Mouse (Mus musculus): ENCODE results near the gene Sulf2. TPM values are rescaled to one million over a fixed set of nuclear protein-coding genes. Genes with fewer than 3 reads are reported as not detected.

Sulf2 gene
- total RNA-seq, 4 experiments from 2014 or later, result 35.9 to 47.8 (median 41.1) TPM

DNA sequence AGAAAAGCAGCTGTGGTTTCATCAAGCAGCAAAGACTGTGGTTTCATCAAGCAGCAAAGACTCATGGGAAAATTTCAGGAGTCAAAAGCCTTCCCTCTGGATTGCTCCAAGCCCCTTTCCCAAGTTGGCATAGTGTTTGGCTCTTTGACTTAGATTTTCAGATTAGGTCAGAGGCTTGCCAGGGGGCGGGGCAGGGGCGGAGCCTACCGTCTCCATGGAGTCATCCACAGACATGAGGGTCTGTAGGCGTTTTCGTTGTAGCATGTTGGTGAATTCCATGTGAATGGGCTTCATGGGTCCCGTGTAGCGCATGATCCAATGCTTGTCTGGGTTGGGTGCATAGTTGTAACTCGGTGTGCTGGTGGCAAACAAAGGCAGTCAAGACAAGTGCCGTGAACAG is 66.5 kb downstream of the Sulf2 start:
- DNase-seq (ENCODE audit: low spot score), result no peak

DNA sequence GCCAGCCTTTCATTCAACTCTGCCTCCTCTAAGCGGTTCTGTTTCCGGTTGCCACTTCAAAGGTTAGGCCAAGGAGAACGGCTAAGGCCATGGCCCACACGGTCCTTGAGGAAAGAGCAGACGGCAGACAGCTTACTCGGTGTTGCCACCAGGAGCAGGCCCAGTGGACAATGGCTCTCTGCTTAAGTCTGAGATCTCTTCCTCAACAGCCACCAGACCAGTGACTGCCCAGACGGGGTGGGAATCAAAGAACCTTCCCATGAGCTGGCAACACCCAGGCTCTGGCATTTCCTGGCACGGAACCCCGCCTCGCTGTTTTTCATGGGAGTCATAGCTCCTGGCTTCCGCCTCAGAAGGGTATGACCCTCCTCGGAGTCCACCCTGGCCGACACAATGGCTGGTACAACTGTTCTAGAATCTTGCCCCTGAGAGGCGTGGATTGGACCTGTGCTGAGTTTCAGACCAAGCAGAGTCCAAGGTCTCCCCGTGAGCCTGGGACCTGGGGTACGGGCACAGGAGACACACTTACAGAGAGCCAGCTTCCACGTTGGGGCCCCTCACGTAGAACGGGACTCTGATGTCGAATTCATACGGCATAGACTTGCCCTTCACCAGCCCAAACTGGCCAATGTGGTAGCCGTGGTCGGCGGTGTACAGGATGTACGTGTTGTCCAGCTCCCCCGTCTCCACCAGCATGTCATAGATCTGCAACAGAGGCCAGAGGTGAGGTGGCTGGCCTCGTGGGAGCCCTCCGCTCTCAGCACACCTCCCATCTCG is 68.8 kb downstream of the Sulf2 start:
- DNase-seq (ENCODE audit: low spot score), result no peak

DNA sequence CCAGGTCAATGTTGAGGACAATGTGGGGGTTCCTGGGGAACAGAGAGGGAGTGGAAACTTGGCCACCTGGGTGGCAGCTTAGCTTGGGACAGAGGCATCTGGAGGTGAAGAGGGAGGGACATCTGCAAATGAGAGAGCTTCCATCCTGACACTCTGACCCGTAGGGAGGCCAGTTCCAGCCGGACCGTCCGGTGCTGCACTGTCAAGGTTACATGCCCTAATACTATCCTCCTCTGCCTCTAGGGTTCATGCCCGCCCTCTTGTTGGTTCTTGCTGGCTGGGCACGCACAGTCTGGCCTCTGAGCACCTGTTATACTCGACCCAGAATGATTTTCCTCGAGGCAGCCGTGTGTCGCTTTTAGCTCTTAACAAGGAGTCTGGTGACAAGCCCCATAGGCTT is 69.7 kb downstream of the Sulf2 start:
- no peak for DNase-seq (ENCODE audit: low spot score)

DNA sequence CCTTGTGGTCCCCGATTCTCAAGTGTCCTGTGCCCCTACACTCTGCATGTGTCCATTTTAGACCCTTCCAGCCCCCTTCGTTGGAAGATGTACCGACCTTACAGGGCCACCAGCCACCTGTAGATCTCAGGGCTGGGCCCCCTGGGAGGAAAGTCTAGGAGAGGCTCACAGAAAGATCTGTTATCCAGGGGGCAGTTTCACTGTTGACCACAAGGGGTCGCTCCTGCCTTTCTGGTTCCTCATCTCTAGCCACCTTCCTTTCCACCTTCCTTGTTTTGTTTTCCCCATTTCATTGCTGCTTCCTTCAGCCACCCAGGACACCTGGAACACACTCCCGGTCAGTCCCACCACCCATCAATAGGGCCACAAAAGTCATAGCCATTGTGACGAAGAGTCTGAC is 70.5 kb downstream of the Sulf2 start:
- DNase-seq (ENCODE audit: low spot score), result peak; percentile 53

DNA sequence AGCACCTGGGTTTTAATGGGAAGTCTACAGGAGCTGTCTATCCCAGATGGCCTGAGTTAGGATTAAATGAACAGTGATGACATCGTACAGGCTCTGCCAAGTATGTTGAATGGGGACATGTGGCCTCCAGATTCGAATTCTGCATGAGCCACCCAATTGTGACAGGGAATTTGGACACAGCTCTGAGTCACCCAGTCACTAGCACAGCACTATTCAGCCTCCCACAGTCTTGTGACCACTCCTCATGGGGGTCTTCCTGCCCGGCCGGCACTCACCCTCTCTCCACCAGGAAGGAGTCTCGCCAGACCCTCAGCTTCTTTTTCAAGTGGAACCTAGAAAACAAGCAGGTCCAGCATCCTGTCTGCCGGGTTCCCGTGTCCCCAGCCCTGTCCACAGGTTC is 71.4 kb downstream of the Sulf2 start:
- no peak for DNase-seq (ENCODE audit: low spot score)

DNA sequence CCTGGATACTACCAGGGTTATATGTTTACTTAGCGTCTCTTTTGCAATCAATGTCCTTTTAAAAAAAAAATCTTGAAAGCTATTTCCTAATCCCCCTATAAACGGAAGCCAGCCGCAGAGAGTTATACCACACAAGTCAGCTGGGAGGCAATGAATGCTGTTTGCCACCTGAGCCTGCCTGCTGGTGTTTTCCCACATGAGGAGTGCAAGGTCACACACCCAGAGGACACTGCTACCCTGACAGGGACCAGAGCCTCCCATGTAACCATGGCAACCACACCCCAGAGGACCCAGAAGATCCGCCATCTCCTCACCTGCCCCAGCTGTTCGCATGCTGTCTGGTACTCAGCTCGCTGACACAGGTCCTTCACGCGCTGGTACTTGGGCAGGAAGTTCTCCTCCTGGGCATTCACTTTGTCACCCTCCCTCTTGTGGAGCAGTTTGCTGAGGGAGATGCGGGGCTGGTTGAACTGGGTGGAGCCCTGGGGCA is 71.9 kb downstream of the Sulf2 start:
- no peak for DNase-seq (ENCODE audit: low spot score)

DNA sequence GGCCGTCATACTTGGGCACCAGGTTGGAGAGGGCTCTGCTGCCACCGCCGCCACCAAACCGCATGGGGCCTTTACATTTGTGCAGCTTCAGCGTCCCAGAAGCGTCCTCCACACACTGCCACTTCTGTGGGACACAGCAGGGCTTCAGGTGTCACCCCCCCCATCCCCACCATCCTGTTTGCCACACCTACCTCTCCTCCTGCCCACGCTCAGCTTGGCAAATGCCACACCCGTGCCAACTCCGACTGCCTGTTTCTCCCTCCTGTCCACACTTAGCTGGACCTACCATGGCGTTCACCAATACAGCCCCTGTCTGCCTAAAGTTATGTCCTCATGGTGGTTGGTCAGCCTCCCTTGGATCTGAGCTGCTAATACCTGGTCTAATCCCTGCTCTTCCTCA is 72.8 kb downstream of the Sulf2 start:
- DNase-seq (ENCODE audit: low spot score), result no peak

DNA sequence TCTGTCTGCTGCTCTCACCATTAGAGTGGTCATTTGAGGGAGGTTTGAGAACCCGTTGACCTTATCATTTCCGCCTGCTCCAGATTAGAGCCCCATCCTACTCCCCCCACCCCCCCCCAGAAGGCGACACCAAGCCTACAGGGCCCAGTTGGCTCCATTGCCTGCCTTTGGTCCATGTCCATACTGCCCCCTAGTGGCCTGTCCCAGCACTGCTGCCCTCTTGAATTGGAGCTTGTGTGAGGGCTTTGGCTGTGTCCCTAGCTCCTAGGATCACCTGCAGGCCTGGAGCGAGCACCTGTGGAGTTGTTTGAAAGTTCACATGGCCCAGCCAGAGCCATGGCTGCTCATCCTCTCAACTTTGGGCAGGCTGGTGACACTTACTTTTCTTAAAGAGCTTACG is 73.3 kb downstream of the Sulf2 start:
- DNase-seq (ENCODE audit: low spot score), result peak; percentile 77

DNA sequence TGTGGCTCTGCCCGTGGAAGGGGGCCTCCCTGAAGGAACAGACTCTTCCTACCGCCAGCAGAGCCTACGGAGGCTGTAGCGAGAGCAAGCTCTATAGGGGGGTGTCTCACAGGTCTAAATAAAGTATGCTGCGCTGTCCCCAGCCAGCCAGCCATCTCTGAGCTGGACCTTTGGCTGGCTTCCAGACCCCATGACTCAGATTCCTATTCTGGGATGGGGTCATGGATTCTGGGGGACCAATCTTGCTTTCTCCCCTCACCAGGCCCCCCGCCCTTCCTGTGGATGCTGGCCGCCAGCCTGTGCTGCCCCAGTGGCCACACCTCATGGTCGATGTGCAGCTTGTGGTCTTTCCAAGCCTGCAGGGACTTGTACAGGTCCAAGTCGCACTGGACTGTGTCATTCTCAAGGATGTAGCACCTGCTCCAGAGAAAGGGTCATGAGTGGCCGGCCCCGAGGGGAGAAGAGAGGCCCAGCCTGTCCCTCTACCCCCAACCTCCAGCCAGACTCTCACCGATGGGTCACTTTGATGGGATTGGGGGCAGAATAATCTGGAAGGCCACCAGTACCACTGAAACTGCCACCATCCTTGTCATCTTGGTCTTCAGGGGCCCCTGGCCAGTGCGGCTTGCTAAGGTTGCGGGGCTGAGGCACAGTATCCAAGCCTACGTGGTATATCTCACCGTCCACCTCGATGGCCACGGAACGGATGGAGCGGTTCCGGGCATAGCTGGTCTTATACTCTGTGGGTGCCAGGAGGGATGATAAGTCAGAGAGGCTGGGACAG is 74.3 kb downstream of the Sulf2 start:
- peak; percentile 84 for DNase-seq (ENCODE audit: low spot score)

DNA sequence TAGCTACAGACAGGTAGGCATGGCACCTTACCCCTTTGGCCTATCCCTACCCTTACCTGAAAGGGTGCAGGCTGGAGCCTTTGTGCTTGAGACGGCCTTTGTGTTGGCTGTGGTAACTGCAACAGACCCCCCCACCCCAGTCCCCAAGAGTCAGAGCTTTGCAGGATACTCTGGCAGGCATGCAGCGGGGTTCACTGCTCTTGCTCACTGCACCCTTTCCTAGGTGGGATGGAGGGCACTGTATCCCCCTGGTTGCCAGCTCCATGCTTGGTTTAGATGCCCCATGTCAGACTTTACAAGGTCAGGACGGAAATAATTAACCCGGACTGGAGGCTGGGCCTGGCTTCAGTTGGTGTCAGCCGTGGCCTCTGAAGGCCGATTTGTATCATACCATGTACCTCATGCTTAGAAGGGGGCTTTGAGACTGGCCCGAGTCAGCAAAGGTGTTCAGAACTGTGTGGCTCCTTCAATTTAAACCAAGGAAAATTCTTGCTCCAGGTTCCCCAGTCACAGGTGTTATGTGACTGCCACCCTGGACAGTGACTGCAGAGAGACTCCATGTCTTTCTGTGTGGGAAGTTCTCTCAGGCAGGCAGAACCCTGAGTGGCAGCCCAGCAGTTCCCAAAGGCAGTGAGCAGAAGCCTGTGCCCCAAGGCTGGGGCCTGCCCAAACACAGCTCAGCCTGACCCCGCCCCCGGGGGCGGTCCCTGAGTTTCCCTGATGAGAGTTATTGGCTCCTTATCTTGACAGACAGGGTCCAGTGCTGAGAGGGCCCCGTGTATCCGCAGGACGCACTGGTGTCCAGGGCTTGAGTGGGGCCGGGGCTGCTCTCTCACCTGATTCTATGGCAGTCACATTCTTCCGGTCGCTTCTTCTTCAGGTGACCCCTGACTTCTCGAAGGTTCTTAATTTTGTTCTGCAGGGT is 75.2 kb downstream of the Sulf2 start:
- DNase-seq (ENCODE audit: low spot score), result peak; percentile 53

DNA sequence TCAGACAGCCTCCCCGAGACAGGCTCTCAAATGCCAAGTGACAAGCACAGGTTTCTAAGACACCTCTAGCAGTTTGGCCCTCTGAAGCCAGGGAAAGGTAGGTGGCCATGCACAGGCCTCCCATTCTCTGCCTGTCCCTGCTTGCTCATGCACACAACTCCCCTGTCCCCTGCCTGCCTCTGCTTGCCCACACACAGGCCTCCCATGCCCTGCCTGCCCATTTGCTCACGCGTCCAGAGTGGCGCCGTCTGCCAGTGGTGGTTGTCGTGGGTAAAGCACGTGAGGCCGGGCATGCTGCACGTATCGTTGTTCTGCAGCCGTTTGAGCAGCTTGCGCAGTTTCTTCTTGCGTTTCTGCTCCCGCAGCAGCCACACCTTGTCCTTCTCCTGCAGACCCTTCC is 76.2 kb downstream of the Sulf2 start:
- no peak for DNase-seq (ENCODE audit: low spot score)

DNA sequence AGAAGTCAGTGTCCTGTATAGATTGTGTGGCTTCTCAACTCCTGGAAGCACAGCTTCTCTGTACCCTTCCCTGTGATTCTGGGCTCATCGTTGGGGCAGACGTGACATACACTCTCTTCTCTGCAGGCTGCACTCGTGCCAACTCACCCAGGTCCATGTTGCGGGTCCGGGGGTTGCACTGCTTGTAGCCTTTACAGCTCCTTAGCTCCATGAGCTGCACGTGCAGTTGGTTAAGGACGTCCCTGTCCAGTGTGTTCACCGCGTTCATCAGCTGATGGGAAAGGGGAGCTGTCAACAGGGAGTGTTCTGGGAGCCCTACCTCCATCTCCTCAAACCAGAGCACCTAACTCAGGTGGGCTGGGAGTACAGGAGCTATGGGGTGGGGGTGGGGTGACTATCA is 78.1 kb downstream of the Sulf2 start:
- no peak for DNase-seq (ENCODE audit: low spot score)

DNA sequence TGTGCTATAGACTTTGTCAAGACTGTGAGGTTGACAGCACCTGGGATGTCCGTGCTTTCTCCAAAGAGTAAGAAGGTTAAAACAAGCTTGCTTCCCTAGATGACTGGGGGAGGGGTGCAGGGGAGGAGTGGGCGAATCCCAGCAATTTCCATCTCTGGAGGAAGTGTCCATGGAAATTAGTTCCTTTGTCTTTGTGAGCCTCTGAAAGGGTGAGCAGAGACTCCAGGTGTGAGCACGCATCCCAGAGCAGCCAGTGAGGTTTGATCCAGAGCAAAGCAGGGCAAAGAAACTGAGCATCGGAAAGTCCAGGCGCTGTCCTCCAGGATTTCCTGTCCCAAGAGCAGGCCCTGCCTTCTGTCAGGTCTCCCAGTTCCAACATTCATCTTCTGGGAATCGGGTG is 81.1 kb downstream of the Sulf2 start:
- no peak for DNase-seq (ENCODE audit: low spot score)

DNA sequence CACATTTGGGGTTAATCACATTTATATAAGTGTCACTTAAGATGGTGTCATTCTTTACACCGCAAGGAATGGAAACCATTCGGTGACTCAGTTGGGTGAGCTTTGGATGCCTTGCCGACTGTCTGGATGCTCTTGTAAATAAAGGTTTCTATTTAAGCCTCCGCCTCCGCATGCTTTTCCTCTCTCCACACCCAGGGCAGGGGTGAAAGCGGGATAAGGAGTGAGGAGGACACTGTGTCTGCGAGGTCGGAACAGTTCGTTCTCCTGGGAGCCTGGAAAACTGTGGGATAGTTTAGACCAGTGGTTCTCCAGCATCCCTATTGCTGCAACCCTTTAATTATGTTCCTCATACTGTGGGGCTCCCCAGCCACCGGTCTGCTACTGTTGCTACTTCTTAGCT is 82.4 kb downstream of the Sulf2 start:
- no peak for DNase-seq (ENCODE audit: low spot score)

DNA sequence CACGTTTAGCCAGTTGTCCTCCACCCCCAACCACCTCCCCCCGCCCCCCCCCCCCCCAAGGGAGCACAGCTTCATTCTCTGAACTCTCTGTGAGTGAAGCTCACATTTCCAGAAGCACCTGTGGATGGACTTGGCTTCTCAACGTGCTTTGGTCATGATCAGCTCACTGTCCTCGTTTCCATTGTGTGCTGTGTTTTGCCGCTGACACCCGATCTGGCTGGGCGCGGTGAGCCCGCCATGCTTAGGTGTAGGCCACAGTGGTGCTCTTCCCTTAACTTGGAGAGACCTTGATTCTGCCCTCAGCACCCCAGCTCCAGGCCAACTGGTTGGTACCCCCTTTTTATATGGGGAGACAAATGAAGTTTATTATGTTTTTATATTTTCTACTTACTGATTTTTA is 83.6 kb downstream of the Sulf2 start:
- DNase-seq (ENCODE audit: low spot score), result no peak

DNA sequence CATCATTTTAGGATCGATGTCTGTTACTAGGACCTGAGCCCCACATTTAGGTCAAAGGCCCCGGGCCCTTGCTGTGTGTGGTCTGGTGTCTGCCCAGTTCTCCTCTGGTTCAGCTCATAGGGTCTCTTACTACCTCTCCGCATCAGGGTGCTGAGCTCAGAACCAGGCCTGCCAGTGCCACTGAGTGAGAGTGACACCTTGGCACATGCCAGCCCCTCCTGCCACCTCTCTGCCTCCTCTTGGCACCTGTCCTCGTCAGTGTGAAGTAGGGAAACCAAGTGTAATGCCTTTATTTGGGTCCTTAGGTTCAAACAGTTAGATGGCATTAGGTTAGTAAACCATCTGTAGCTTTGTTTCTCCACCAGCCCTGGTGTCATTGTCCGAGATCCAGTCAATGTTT is 84.0 kb downstream of the Sulf2 start:
- no peak for DNase-seq (ENCODE audit: low spot score)

DNA sequence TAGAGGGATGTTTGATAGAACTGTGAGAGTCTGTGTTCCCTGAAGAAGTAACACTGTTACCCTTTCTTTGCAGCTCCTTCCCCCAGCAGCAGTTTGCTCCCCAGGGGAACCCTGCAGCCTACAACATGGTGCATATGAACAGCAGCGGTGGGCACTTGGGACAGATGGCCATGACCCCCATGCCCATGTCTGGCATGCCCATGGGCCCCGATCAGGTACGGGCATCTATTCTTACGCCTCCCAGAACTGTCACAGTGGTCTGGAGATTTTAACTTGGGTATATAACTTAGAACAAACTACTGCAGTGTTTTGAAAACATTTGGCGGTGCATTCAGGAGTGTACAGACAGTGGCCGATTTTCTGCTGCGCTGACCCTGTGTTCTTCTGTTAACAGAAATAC is 85.7 kb downstream of the Sulf2 start:
- no peak for DNase-seq (ENCODE audit: low spot score)

DNA sequence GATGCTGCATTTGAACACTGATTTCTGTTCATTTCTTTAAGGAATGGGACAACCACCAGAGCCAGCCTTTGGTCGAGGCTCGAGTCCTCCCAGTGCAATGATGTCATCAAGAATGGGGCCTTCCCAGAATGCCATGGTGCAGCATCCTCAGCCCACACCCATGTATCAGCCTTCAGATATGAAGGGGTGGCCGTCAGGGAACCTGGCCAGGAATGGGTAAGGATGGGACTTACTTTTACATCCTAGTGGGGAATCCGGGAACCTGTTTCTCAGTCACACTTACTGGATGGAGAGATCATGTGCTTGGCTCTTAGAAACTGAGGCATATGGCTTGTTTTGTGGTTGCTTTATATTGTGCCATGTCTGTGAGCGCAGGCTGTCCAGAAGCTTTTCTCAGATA is 86.3 kb downstream of the Sulf2 start:
- DNase-seq (ENCODE audit: low spot score), result no peak

DNA sequence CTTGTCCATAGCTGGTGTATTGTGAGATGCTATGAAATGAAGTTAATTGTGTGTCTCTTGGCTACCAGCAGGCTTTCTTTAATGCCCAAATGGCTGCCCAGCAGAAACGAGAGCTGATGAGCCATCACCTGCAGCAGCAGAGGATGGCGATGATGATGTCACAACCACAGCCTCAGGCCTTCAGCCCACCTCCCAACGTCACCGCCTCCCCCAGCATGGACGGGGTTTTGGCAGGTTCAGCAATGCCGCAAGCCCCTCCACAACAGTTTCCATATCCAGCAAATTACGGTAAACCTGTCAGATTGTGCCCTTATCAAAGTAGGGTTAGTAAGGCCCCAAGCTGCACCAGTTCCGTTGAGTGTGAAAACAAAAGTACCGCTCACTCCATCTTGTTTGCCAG is 87.2 kb downstream of the Sulf2 start:
- no peak for DNase-seq (ENCODE audit: low spot score)

DNA sequence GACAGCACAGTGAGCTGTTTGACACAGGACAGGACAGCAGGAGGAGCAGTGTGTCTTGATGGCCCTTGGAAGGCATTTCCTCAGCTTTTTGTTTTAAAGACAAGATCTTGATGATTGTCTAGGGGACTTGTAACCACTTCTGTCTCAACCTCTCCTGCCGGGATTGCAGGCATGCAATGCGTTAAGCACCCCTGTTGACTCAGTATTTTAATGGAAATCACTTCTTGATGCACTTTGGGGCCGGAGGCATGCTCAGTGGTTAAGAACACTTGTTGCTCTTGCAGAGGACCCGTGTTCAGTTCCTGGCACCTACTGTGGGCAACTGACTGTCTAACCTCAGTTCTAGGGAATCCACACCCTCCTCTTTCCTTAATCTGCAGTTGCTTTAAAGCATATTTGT is 89.0 kb downstream of the Sulf2 start:
- DNase-seq (ENCODE audit: low spot score), result no peak

DNA sequence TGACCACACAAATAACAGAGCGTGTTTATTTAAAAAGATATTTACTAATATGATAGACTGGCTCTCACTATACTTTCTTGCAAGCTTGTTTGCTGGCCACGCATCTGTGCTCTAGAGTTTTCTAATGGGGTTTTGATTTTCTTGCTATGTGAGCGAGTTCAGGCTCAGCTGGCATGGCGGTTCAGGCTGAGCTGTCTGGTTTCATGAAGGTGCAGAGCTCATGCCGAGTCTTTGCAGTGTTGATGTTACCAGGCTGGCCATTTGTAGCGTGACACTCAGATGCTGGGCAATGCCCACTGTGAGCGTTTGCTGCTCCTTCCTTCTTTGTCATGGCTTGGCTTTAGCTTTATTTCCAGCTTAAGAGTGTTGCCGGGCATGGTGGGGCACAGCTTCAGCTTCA is 93.0 kb downstream of the Sulf2 start:
- DNase-seq (ENCODE audit: low spot score), result no peak

DNA sequence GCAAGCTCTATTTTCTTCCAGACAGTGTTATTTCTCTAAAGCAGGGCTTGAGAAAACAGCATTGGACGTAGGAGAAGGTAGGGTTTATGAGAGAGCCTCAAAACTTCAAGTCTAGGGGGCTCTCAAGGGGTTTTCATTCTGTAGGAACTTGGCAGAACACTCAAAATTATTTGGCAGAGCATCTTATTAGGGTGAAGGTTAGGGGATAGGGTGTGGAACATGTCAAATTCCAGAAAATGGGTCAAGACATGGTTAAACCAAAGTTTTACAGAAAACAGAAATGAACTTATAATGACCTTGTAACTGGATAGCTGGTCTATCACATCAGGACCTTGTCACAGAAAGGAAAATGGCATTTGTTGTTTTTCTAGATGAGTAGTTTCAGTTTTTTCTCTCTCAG is 93.5 kb downstream of the Sulf2 start:
- peak; percentile 41 for DNase-seq (ENCODE audit: low spot score)

All from heart, adult 8-10 months (tissue).